Mouse (Mus musculus) gastrocnemius, adult 8-10 months (tissue): ENCODE measurements around the gene Zbtb7a. TPM values are rescaled to one million over a fixed set of nuclear protein-coding genes. Genes with fewer than 3 reads are reported as not detected.

Source experiments
- DNase-seq, 2 experiments: peaks; one replicate each; pipeline ENCODE4 v3.0.0; 2022; ENCODE audit warnings: low spot score in 2 of 2
- total RNA-seq, 4 experiments: library from RNA; stranded (reverse); gene quantifications; 2 replicates each; pipeline ENCODE4 v1.2.4; 2022

Zbtb7a gene
- 10 to 100 TPM; 24.8 to 28.9 (median 25.5) TPM for total RNA-seq

- no peak for DNase-seq
Measured at GRCm38 (mm10) chr10:81134966-81135681, at the start of gene Zbtb7a. Gene Zbtb7a, plus strand, starts transcription at chr10:81135220.

- no peak for DNase-seq
Measured at GRCm38 (mm10) chr10:81087021-81087420, 48.0 kb upstream of the Zbtb7a start.

- DNase-seq, result no peak
Measured at GRCm38 (mm10) chr10:81089216-81089615, 45.8 kb upstream of the Zbtb7a start.

- no peak for DNase-seq
Measured at GRCm38 (mm10) chr10:81090621-81091020, 44.4 kb upstream of the Zbtb7a start.

- DNase-seq, result no peak
Measured at GRCm38 (mm10) chr10:81092465-81093250, 42.4 kb upstream of the Zbtb7a start.

GRCm38 (mm10) chr10:81094931-81095678 lies 39.9 kb upstream of the Zbtb7a start:
- no peak for DNase-seq

- peak; percentile 90 to 95 for DNase-seq
Measured at GRCm38 (mm10) chr10:81105565-81106112, 29.4 kb upstream of the Zbtb7a start, which contains the start of gene Map2k2. Gene Map2k2, plus strand, starts transcription at chr10:81105915.

GRCm38 (mm10) chr10:81106113-81106721 lies 28.8 kb upstream of the Zbtb7a start:
- DNase-seq, result peak; percentile 83 to 86

- DNase-seq, result no peak
Measured at GRCm38 (mm10) chr10:81112946-81113345, 22.1 kb upstream of the Zbtb7a start.

GRCm38 (mm10) chr10:81119625-81120024 lies 15.4 kb upstream of the Zbtb7a start:
- DNase-seq, result no peak

GRCm38 (mm10) chr10:81120650-81121049 lies 14.4 kb upstream of the Zbtb7a start:
- DNase-seq, result no peak

- no peak for DNase-seq
Measured at GRCm38 (mm10) chr10:81122889-81123288, 12.1 kb upstream of the Zbtb7a start.

GRCm38 (mm10) chr10:81123500-81123899 lies 11.5 kb upstream of the Zbtb7a start:
- DNase-seq, result no peak

- peak; percentile 57 for DNase-seq
Measured at GRCm38 (mm10) chr10:81134181-81134587, 836 bp upstream of the Zbtb7a start.

- peak; percentile 55 to 61 for DNase-seq
Measured at GRCm38 (mm10) chr10:81135831-81136705, 1.0 kb downstream of the Zbtb7a start.

- peak; percentile 83 to 86 for DNase-seq
Measured at GRCm38 (mm10) chr10:81136706-81137231, 1.7 kb downstream of the Zbtb7a start.

GRCm38 (mm10) chr10:81137252-81138130 lies 2.5 kb downstream of the Zbtb7a start:
- DNase-seq, result peak; percentile 98

GRCm38 (mm10) chr10:81138131-81138782 lies 3.2 kb downstream of the Zbtb7a start:
- DNase-seq, result peak in 1 of 2 experiments; percentile 47
